Mouse (Mus musculus): Measurements from ENCODE around the gene Lgals3.

DNA sequence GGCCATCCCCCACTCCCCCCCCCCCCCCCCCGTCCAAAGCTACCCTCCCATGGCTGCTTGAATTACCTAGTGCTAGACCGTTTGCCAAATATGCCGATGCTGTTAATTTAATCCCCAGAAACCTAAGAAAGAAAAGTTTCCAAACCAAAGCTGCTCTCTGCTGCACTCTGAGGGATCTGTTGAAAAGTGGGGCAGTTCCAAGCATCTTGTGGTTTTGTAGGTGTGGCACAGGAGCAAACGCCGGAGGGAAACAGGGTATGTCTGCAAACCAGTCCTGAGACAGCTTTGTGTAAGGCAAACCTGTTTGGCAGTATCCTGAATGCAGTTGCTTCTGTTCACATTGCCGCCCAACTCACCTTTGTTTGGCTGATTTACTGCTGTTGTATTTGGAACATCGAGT, 10.8 kb downstream of the Lgals3 start:
- no peak for TF ChIP-seq SIN3A (IDR thresholded peaks at IDR 0.05; ENCODE audit: low read length)
- TF ChIP-seq MAZ (IDR thresholded peaks at IDR 0.05; ENCODE audit: low read depth, low read length) = no peak
- TF ChIP-seq CTCF (conservative IDR thresholded peaks at IDR 0.05 in 1 of 2, IDR thresholded peaks at IDR 0.05 in 1 of 2; ENCODE audit: low read depth in 2 of 2, low read length in 2 of 2) = no peak
- TF ChIP-seq MAX (IDR thresholded peaks at IDR 0.05; ENCODE audit: low read length) = no peak

Data from CH12.LX (cell line).